Mouse (Mus musculus) c-Kit-positive CD71-positive TER-119-positive erythroid progenitor cells, embryonic 14.5 days (primary cell): ENCODE results near the gene Kif24.

ENCODE experiments used
- DNase-seq: peaks from one replicate; pipeline ENCODE4 v3.0.0-alpha.2; 2013; ENCODE audit warnings: low spot score

Gene Kif24

GRCm38 (mm10) chr4:41464345-41465286 lies at the start of gene Kif24, which contains the start of gene Nudt2:
Kif24 (minus strand) TSS chr4:41464887.
Nudt2 (plus strand) TSS chr4:41465151.
- peak; percentile 100 for DNase-seq

GRCm38 (mm10) chr4:41513714-41514113 lies 49.0 kb upstream of the Kif24 start:
- no peak for DNase-seq

GRCm38 (mm10) chr4:41513309-41513708 lies 48.6 kb upstream of the Kif24 start:
- no peak for DNase-seq

GRCm38 (mm10) chr4:41507998-41508397 lies 43.3 kb upstream of the Kif24 start:
- DNase-seq: no peak

- DNase-seq: no peak
Observed at GRCm38 (mm10) chr4:41507326-41507924, 42.7 kb upstream of the Kif24 start.

GRCm38 (mm10) chr4:41506906-41507305 lies 42.2 kb upstream of the Kif24 start:
- peak; percentile 68 for DNase-seq

GRCm38 (mm10) chr4:41506156-41506555 lies 41.5 kb upstream of the Kif24 start:
- peak; percentile 57 for DNase-seq

GRCm38 (mm10) chr4:41505131-41505551 lies 40.5 kb upstream of the Kif24 start:
- DNase-seq: no peak

GRCm38 (mm10) chr4:41504325-41504724 lies 39.6 kb upstream of the Kif24 start:
- DNase-seq: no peak

GRCm38 (mm10) chr4:41502986-41503412 lies 38.3 kb upstream of the Kif24 start, which contains the start of gene AI464131:
AI464131 (minus strand) TSS chr4:41503076.
- peak; percentile 88 for DNase-seq

GRCm38 (mm10) chr4:41502171-41502940 lies 37.7 kb upstream of the Kif24 start:
- DNase-seq: no peak

- DNase-seq: no peak
Observed at GRCm38 (mm10) chr4:41500787-41501186, 36.1 kb upstream of the Kif24 start.

GRCm38 (mm10) chr4:41499619-41500018 lies 34.9 kb upstream of the Kif24 start:
- no peak for DNase-seq

- no peak for DNase-seq
Observed at GRCm38 (mm10) chr4:41498921-41499391, 34.3 kb upstream of the Kif24 start.

GRCm38 (mm10) chr4:41497995-41498845 lies 33.5 kb upstream of the Kif24 start:
- no peak for DNase-seq

GRCm38 (mm10) chr4:41497579-41497978 lies 32.9 kb upstream of the Kif24 start:
- DNase-seq: no peak

GRCm38 (mm10) chr4:41497046-41497445 lies 32.4 kb upstream of the Kif24 start:
- no peak for DNase-seq

- no peak for DNase-seq
Observed at GRCm38 (mm10) chr4:41495850-41496249, 31.2 kb upstream of the Kif24 start.

GRCm38 (mm10) chr4:41495076-41495475 lies 30.4 kb upstream of the Kif24 start:
- no peak for DNase-seq

- no peak for DNase-seq
Observed at GRCm38 (mm10) chr4:41494378-41494777, 29.7 kb upstream of the Kif24 start.

- DNase-seq: no peak
Observed at GRCm38 (mm10) chr4:41493464-41494116, 28.9 kb upstream of the Kif24 start.
